Mouse (Mus musculus) heart, postnatal 0 days (tissue): ENCODE results near the gene Col18a1.

ENCODE experiments used
- CTCF ChIP-seq: IDR thresholded peaks from 2 replicates; pipeline ENCODE4 v1.5.1; 2016; ENCODE audit warnings: antibody characterized with exemption, control low read depth, low read depth
- EP300 ChIP-seq: IDR thresholded peaks from 2 replicates; pipeline ENCODE4 v1.6.1; 2016; ENCODE audit warnings: antibody characterized with exemption, low read depth

GRCm38 (mm10) chr10:77110843-77111242 is 55.5 kb downstream of the Col18a1 start:
- TF ChIP-seq CTCF (no peak), EP300 (no peak)
